Mouse (Mus musculus): ENCODE results near the gene Slc51a. TPM values are rescaled to one million over a fixed set of nuclear protein-coding genes. Genes with fewer than 3 reads are reported as not detected.

The Slc51a gene
- polyA plus RNA-seq, 1 experiment from 2014 or later = 0.18 TPM

DNA sequence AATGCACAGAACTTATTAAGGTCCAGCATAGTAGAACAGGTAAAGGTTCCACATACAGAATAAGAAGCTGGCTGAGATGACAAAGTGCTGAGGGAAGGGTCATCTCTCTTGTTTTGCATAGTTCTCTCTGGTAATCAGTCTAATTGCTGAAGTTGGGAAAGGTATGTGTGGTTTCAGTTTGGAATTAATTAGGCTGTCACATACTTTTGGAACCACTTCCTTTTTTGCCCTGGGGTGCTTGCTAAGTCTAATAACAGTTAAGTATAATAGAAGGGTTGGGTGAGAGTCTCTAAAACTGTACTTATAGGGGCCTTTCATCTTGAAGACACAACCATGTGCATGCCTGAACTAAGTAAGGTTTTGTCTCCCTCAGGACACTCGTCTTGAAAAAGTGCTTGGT, 51.0 kb downstream of the Slc51a start:
- H3K36me3 ChIP-seq = 0 out of 2 replicates have a peak, but pooled peaks cover 6% of the 10 kb centered on the region
- no peak for ATAC-seq (ENCODE audit: low FRiP score, low read depth)
- H3K27ac ChIP-seq (replicated peaks) = no peak overlapping the region
- WGBS = 73% methylated on average over 1 of the region's 1 CpGs
- H3K9ac ChIP-seq (replicated peaks) = no peak overlapping the region
- H3K27me3 ChIP-seq = no peaks in the 10 kb centered on the region
- peaks cover 4% of the 10 kb centered on the region for H3K4me1 ChIP-seq
- no peak overlapping the region for H3K4me3 ChIP-seq
- H3K4me2 ChIP-seq (replicated peaks) = no peak overlapping the region
- H3K9me3 ChIP-seq = no peaks in the 10 kb centered on the region

DNA sequence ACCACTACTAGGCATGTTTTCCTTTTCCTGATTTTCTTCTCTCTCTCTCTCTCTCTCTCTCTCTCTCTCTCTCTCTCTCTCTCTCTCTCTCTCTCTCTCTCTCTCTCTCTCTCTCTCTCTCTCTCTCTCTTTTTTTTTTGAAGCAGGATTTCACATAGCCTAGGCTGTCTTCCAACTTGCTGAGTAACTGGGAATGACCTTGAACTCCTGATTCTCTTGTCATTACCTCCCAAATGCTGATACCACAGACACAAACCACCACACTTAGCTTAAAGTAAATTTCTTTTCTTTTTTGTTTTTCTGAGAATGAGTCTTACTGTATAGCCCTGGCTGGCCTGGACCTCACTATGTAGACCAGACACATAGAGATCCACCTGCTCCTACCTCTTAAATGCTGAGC, 53.0 kb downstream of the Slc51a start:
- H3K4me2 ChIP-seq (replicated peaks) = no peak overlapping the region
- no peak for ATAC-seq (ENCODE audit: low FRiP score, low read depth)
- no peaks in the 10 kb centered on the region for H3K9me3 ChIP-seq
- no peaks in the 10 kb centered on the region for H3K27me3 ChIP-seq
- no peaks in the 10 kb centered on the region for H3K36me3 ChIP-seq
- H3K27ac ChIP-seq (replicated peaks) = no peak overlapping the region
- H3K9ac ChIP-seq (replicated peaks) = no peak overlapping the region
- H3K4me1 ChIP-seq = peaks cover 11% of the 10 kb centered on the region
- H3K4me3 ChIP-seq = no peak overlapping the region

- WGBS = 74% methylated on average over 6 of the region's 6 CpGs
- Histone ChIP-seq H3K4me3 (no peak overlapping the region), H3K27ac (replicated peaks) (no peak overlapping the region), H3K9me3 (no peaks in the 10 kb centered on the region), H3K9ac (replicated peaks) (no peak overlapping the region), H3K4me1 (peaks cover 14% of the 10 kb centered on the region), H3K4me2 (replicated peaks) (no peak overlapping the region), H3K36me3 (no peaks in the 10 kb centered on the region), H3K27me3 (no peaks in the 10 kb centered on the region)
- no peak for ATAC-seq (ENCODE audit: low FRiP score, low read depth)
These were observed 53.6 kb downstream of the Slc51a start for GRCm38 (mm10) chr16:32434066-32434465.

GRCm38 (mm10) chr16:32433138-32433537, 54.5 kb downstream of the Slc51a start:
- no peak for ATAC-seq (ENCODE audit: low FRiP score, low read depth)

DNA sequence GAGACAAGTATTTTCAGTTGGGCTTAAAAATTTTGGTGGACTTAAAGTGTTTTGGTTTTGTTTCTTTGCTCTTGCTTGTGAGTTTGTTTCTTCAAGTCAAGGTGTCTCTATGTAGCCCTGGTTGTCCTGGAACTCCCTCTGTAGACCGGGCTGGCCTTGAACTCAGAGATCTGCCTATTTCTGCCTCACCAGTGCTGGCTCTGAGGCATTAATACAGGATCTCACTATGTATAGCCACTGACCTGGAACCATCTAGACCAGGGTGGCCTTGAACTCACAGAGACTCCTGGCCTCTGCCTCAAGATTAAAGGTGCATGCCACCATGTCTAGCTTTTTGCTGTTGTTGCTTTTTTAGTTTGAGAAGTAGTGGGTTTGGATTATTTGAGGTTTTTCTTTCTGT, 55.8 kb downstream of the Slc51a start:
- Histone ChIP-seq H3K9me3 (no peaks in the 10 kb centered on the region), H3K27ac (replicated peaks) (no peak overlapping the region), H3K4me1 (peaks cover 14% of the 10 kb centered on the region), H3K9ac (replicated peaks) (no peak overlapping the region), H3K27me3 (no peaks in the 10 kb centered on the region), H3K36me3 (no peaks in the 10 kb centered on the region), H3K4me3 (peak overlapping the region; percentile 78; the same call in 1 of the 2 replicates), H3K4me2 (replicated peaks) (peak overlapping the region; percentile 91)
- no peak for ATAC-seq (ENCODE audit: low FRiP score, low read depth)
- 93% methylated on average over 1 of the region's 1 CpGs for WGBS

More at GRCm38 (mm10) chr16:32433138-32433537, 54.5 kb downstream of the Slc51a start:
- Histone ChIP-seq H3K36me3 (no peaks in the 10 kb centered on the region), H3K9me3 (no peaks in the 10 kb centered on the region), H3K4me2 (replicated peaks) (no peak overlapping the region), H3K4me1 (peaks cover 14% of the 10 kb centered on the region), H3K9ac (replicated peaks) (no peak overlapping the region), H3K27ac (replicated peaks) (no peak overlapping the region), H3K4me3 (no peak overlapping the region), H3K27me3 (no peaks in the 10 kb centered on the region)
- 79% methylated on average over 2 of the region's 2 CpGs for WGBS

DNA sequence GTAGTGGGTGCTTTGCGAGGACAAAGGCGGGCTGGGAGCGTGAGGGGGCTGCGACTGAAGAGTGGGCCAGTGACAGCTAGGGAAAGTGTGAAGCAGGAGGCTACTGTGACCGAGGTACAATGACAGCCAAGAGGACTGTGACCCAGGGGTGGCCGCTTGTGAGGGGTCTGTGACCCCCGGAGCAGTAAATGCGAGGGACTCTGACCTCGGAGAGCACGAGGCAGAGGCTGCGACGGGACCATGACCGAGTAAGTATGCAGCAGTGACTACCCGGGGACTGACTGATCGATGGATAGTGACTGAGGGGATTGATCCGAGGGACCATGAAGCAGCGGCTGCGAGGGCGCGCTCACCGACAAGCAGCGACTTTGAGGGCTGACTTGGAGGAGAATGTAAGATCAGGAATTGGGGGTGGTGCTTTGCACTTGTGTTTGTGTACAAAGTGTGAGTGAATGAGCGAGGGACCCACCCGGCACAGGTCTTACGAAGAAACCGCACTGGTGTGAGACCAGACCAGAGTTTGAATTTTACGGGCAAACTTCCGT, 56.6 kb downstream of the Slc51a start:
- no peaks in the 10 kb centered on the region for H3K36me3 ChIP-seq
- no peak for ATAC-seq (ENCODE audit: low FRiP score, low read depth)
- H3K9me3 ChIP-seq = no peaks in the 10 kb centered on the region
- H3K27me3 ChIP-seq = no peaks in the 10 kb centered on the region
- H3K27ac ChIP-seq (replicated peaks) = peak overlapping the region; percentile 81
- 3% methylated on average over 28 of the region's 28 CpGs for WGBS
- peaks cover 14% of the 10 kb centered on the region for H3K4me1 ChIP-seq
- peak overlapping the region; percentile 83 for H3K9ac ChIP-seq (replicated peaks)
- peak overlapping the region; percentile 78 for H3K4me3 ChIP-seq
- H3K4me2 ChIP-seq (replicated peaks) = peak overlapping the region; percentile 91

DNA sequence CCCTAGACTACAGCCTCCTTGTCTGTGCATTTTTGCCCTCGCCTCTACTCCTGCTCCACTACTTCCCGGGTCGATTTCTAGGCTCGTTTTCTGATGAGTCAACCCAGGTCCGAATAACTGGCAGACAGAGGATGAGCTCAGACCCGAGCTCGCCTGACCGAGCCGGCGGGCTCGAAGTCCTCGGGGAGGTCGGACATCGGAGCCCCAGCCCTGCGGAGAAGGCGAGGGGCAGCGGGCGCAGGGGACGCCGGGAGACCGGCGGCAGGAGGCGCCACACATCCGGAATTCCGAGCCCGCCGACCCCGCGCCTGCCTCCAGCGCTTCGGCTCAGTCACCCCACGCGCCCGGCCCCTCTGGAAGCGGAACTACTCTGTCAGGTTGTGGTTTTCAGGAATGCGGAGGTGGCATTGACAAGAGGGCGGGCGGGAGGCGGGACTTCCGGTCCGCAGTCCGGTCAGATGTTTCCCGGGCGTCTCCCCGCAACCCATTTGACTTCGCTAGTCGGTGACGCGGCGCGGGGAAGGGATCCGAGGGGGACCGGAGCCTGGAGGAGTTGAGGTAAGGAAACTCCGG, 57.1 kb downstream of the Slc51a start, which contains the start of gene Pcyt1a:
TSS of gene Pcyt1a (plus strand) at position 448 of the 573 bp plus-strand sequence.
- Histone ChIP-seq H3K27ac (replicated peaks) (peak within 1 kb of the TSS; percentile 81), H3K9ac (replicated peaks) (peak within 1 kb of the TSS; percentile 83), H3K4me2 (replicated peaks) (peak within 1 kb of the TSS; percentile 91), H3K4me1 (peaks cover 14% of the 10 kb centered on the region), H3K9me3 (no peaks in the 10 kb centered on the region), H3K27me3 (no peaks in the 10 kb centered on the region), H3K36me3 (no peaks in the 10 kb centered on the region), H3K4me3 (peak within 1 kb of the TSS; percentile 78)
- 0% methylated on average over 53 of the region's 54 CpGs for WGBS
- peak; percentile 97 for ATAC-seq (ENCODE audit: low FRiP score, low read depth)

GRCm38 (mm10) chr16:32427506-32427905, 60.2 kb downstream of the Slc51a start:
- no peaks in the 10 kb centered on the region for H3K36me3 ChIP-seq
- no peak overlapping the region for H3K9ac ChIP-seq (replicated peaks)
- H3K4me2 ChIP-seq (replicated peaks) = no peak overlapping the region
- WGBS = 83% methylated on average over 3 of the region's 3 CpGs
- no peak for ATAC-seq (ENCODE audit: low FRiP score, low read depth)
- no peak overlapping the region for H3K4me3 ChIP-seq
- H3K9me3 ChIP-seq = no peaks in the 10 kb centered on the region
- H3K27me3 ChIP-seq = no peaks in the 10 kb centered on the region
- H3K4me1 ChIP-seq = peaks cover 14% of the 10 kb centered on the region
- H3K27ac ChIP-seq (replicated peaks) = no peak overlapping the region

Other genes starting within 250 kb of the Slc51a start
- gene Fbxo45, start 240.7 kb downstream of the Slc51a start, polyA plus RNA-seq (2016; fragmentation: Nextera tagmentation; extraction: Ambion mirVana) = 21.5 and 26.8 TPM in 2 replicates
- 14.4 and 16.8 TPM in 2 replicates for gene Wdr53, start 240.7 kb downstream of the Slc51a start, polyA plus RNA-seq (2016; fragmentation: Nextera tagmentation; extraction: Ambion mirVana)
- gene Smco1, start 216.4 kb downstream of the Slc51a start, polyA plus RNA-seq (2016; fragmentation: Nextera tagmentation; extraction: Ambion mirVana) = not detected in 2 replicates
- gene Rnf168, start 210.4 kb downstream of the Slc51a start, polyA plus RNA-seq (2016; fragmentation: Nextera tagmentation; extraction: Ambion mirVana) = 37.4 and 41.0 TPM in 2 replicates
- gene Ubxn7, start 155.6 kb downstream of the Slc51a start, polyA plus RNA-seq (2016; fragmentation: Nextera tagmentation; extraction: Ambion mirVana) = 29.1 and 35.8 TPM in 2 replicates
- gene Tm4sf19, start 87.4 kb downstream of the Slc51a start, polyA plus RNA-seq (2016; fragmentation: Nextera tagmentation; extraction: Ambion mirVana) = not detected in 2 replicates
- gene Tctex1d2, start 68.2 kb downstream of the Slc51a start, polyA plus RNA-seq (2016; fragmentation: Nextera tagmentation; extraction: Ambion mirVana) = 26.2 and 28.4 TPM in 2 replicates
- gene Pcyt1a, start 57.0 kb downstream of the Slc51a start, polyA plus RNA-seq (2016; fragmentation: Nextera tagmentation; extraction: Ambion mirVana) = 43.5 and 46.0 TPM in 2 replicates
- not detected in 2 replicates for gene Zdhhc19, start 8.4 kb upstream of the Slc51a start, polyA plus RNA-seq (2016; fragmentation: Nextera tagmentation; extraction: Ambion mirVana)
- gene Tfrc, start 121.0 kb upstream of the Slc51a start, polyA plus RNA-seq (2016; fragmentation: Nextera tagmentation; extraction: Ambion mirVana) = 61.0 and 64.1 TPM in 2 replicates
- 9.5 and 11.9 TPM in 2 replicates for gene Tnk2, start 156.0 kb upstream of the Slc51a start, polyA plus RNA-seq (2016; fragmentation: Nextera tagmentation; extraction: Ambion mirVana)
- 0.03 TPM in 1 of 2 replicates, not detected in the other for gene Muc4, start 248.0 kb upstream of the Slc51a start, polyA plus RNA-seq (2016; fragmentation: Nextera tagmentation; extraction: Ambion mirVana)

Measured in midbrain, embryonic 12.5 days (tissue).